Mouse (Mus musculus) intestine, postnatal 0 days (tissue): Measurements from ENCODE around the gene Ly6g6c. TPM values are rescaled to one million over a fixed set of nuclear protein-coding genes. Genes with fewer than 3 reads are reported as not detected.
A peak's percentile ranks its signal among the peaks of the same experiment; 100 is the strongest.

Source experiments
- ATAC-seq: fragments of 200-750 bp; cut with Nextera tagmentation; 2 replicates; pipeline ENCODE4 v1.8.0; 2017; ENCODE audit warnings: mild to moderate bottlenecking, moderate TSS enrichment, moderate library complexity
- H3K27ac ChIP-seq: fragments of 300-500 bp; sonication (generic); 2 replicates; pipeline ENCODE4 v1.5.1; 2014; ENCODE audit warnings: mild to moderate bottlenecking, low read depth, low read length, moderate library complexity
- H3K27me3 ChIP-seq: fragments of 300-500 bp; sonication (generic); replicated peaks from 2 replicates; pipeline ENCODE4 v1.6.1; 2014; ENCODE audit warnings: low read length, mixed read lengths; ENCODE audit not compliant: control insufficient read depth, insufficient read depth
- H3K36me3 ChIP-seq: fragments of 300-500 bp; sonication (generic); 2 replicates; pipeline ENCODE4 v1.6.1; 2014; ENCODE audit warnings: mild to moderate bottlenecking, moderate library complexity; ENCODE audit not compliant: control insufficient read depth, insufficient read depth
- H3K4me1 ChIP-seq: fragments of 300-500 bp; sonication (generic); replicated peaks from 2 replicates; pipeline ENCODE4 v1.6.1; 2014; ENCODE audit warnings: antibody characterized with exemption, low read length, mixed read lengths; ENCODE audit not compliant: control insufficient read depth, insufficient read depth
- H3K4me2 ChIP-seq: fragments of 300-500 bp; sonication (generic); replicated peaks from 2 replicates; pipeline ENCODE4 v1.6.1; 2014; ENCODE audit warnings: low read depth, mild to moderate bottlenecking, moderate library complexity
- H3K4me3 ChIP-seq: fragments of 300-500 bp; sonication (generic); 2 replicates; pipeline ENCODE4 v1.5.1; 2014; ENCODE audit warnings: low read depth, low read length
- H3K9ac ChIP-seq: fragments of 300-500 bp; sonication (generic); 2 replicates; pipeline ENCODE4 v1.6.1; 2014; ENCODE audit warnings: mild to moderate bottlenecking, low read depth, low read length
- H3K9me3 ChIP-seq: fragments of 300-500 bp; sonication (generic); 2 replicates; pipeline ENCODE4 v1.6.1; 2016; ENCODE audit warnings: mixed run types; ENCODE audit not compliant: control insufficient read depth
- CTCF ChIP-seq: sonication (generic); IDR thresholded peaks from 2 replicates; pipeline ENCODE4 v1.5.1; 2016; ENCODE audit warnings: low read depth, mild to moderate bottlenecking, control low read depth, antibody characterized with exemption, moderate library complexity
- WGBS: fragments of 180-500 bp; shearing (Covaris S2); extraction: QIAGEN DNeasy Blood & Tissue Kit; methylation state at CpG from one replicate; pipeline ENCODE4 v1.1.7; 2014; 5-methylcytosine and 5-hydroxymethylcytosine counted together
- polyA plus RNA-seq: library from polyadenylated mRNA; unstranded; fragments of >200 nt; fragmentation: Nextera tagmentation; extraction: Ambion mirVana; gene quantifications from 2 replicates; pipeline ENCODE4 v1.2.1, GENCODE M21; 2015

Gene Ly6g6c
- polyA plus RNA-seq, 1 experiment from 2014 or later = 0.12 TPM

- peak overlapping the region; percentile 54; the same call in 1 of the 2 replicates for H3K27ac ChIP-seq
- 59% methylated on average over 8 of the region's 8 CpGs for WGBS
- H3K9ac ChIP-seq = peak overlapping the region; percentile 53; the same call in 1 of the 2 replicates
- no peak for ATAC-seq
- TF ChIP-seq CTCF = no peak
- no peaks in the 10 kb centered on the region for H3K9me3 ChIP-seq
- peaks cover 8% of the 10 kb centered on the region; the same call in 1 of the 2 replicates for H3K4me1 ChIP-seq
- H3K4me2 ChIP-seq = peak overlapping the region; percentile 75
- H3K4me3 ChIP-seq = peak overlapping the region; percentile 64
- peaks cover 44% of the 10 kb centered on the region for H3K36me3 ChIP-seq
- H3K27me3 ChIP-seq = no peaks in the 10 kb centered on the region
Observed at GRCm38 (mm10) chr17:35090166-35090932, 25.2 kb downstream of the Ly6g6c start.

- Histone ChIP-seq H3K9ac (no peak overlapping the region), H3K36me3 (peaks cover 66% of the 10 kb centered on the region), H3K4me1 (peaks cover 8% of the 10 kb centered on the region; the same call in 1 of the 2 replicates), H3K27ac (no peak overlapping the region), H3K4me2 (no peak overlapping the region), H3K4me3 (no peak overlapping the region), H3K9me3 (no peaks in the 10 kb centered on the region), H3K27me3 (no peaks in the 10 kb centered on the region)
- no peak for ATAC-seq
- TF ChIP-seq CTCF = no peak
- 90% methylated on average over 14 of the region's 14 CpGs for WGBS
Observed at GRCm38 (mm10) chr17:35092403-35093198, 27.4 kb downstream of the Ly6g6c start.

- no peak for ATAC-seq
- H3K9ac ChIP-seq = no peak overlapping the region
- 74% methylated on average over 15 of the region's 15 CpGs for WGBS
- no peak for TF ChIP-seq CTCF
- no peaks in the 10 kb centered on the region for H3K9me3 ChIP-seq
- peaks cover 87% of the 10 kb centered on the region for H3K36me3 ChIP-seq
- H3K4me1 ChIP-seq = peaks cover 7% of the 10 kb centered on the region; the same call in 1 of the 2 replicates
- no peak overlapping the region for H3K4me3 ChIP-seq
- no peaks in the 10 kb centered on the region for H3K27me3 ChIP-seq
- H3K27ac ChIP-seq = no peak overlapping the region
- H3K4me2 ChIP-seq = no peak overlapping the region
Observed at GRCm38 (mm10) chr17:35094475-35095365, 29.5 kb downstream of the Ly6g6c start.

- Histone ChIP-seq H3K4me3 (no peak overlapping the region), H3K27me3 (no peaks in the 10 kb centered on the region), H3K36me3 (peaks cover 97% of the 10 kb centered on the region), H3K9ac (no peak overlapping the region), H3K4me1 (no peaks in the 10 kb centered on the region), H3K9me3 (no peaks in the 10 kb centered on the region), H3K4me2 (no peak overlapping the region), H3K27ac (no peak overlapping the region)
- ATAC-seq = no peak
- no peak for TF ChIP-seq CTCF
- WGBS = 92% methylated on average over 12 of the region's 12 CpGs
Observed at GRCm38 (mm10) chr17:35096597-35096996, 31.4 kb downstream of the Ly6g6c start.

GRCm38 (mm10) chr17:35097164-35097655 is 32.0 kb downstream of the Ly6g6c start:
- no peak overlapping the region for H3K9ac ChIP-seq
- no peaks in the 10 kb centered on the region for H3K9me3 ChIP-seq
- no peak for TF ChIP-seq CTCF
- no peaks in the 10 kb centered on the region for H3K27me3 ChIP-seq
- no peak overlapping the region for H3K4me2 ChIP-seq
- H3K36me3 ChIP-seq = peaks cover 98% of the 10 kb centered on the region
- no peak overlapping the region for H3K4me3 ChIP-seq
- 89% methylated on average over 12 of the region's 12 CpGs for WGBS
- no peak for ATAC-seq
- H3K4me1 ChIP-seq = no peaks in the 10 kb centered on the region
- no peak overlapping the region for H3K27ac ChIP-seq
